Mouse (Mus musculus) brown adipose tissue, adult 24 weeks (tissue): Measurements from ENCODE around the gene Acot6. TPM values are rescaled to one million over a fixed set of nuclear protein-coding genes. Genes with fewer than 3 reads are reported as not detected.
A peak's percentile ranks its signal among the peaks of the same experiment; 100 is the strongest.
"Not testable (repeated sequence)": the region's sequence is repeated elsewhere in the genome, so short reads cannot be mapped to it uniquely, and the experiment has no call there.

Source experiments
- H3K27ac ChIP-seq: fragments of 200-500 bp; replicated peaks from 2 replicates; pipeline ENCODE4 v1.5.1; 2012; ENCODE audit warnings: low read depth, mild to moderate bottlenecking, low read length
- H3K4me1 ChIP-seq: fragments of 200-500 bp; 2 replicates; pipeline ENCODE4 v1.6.1; 2012; ENCODE audit warnings: low read length, mixed read lengths; ENCODE audit not compliant: control insufficient read depth, insufficient read depth, insufficient read length
- H3K4me3 ChIP-seq: fragments of 200-500 bp; 2 replicates; pipeline ENCODE4 v1.5.1; 2012; ENCODE audit warnings: low read depth, mild to moderate bottlenecking, low read length, moderate library complexity; ENCODE audit not compliant: insufficient read depth
- polyA plus RNA-seq: library from polyadenylated mRNA; stranded (reverse); fragments of >200 nt; gene quantifications from 2 replicates; pipeline ENCODE4 v1.2.4, GENCODE M21; 2012; ENCODE audit not compliant: missing spikeins, insufficient read depth, insufficient read length

The Acot6 gene
- polyA plus RNA-seq, 1 experiment = 3.3 TPM

DNA sequence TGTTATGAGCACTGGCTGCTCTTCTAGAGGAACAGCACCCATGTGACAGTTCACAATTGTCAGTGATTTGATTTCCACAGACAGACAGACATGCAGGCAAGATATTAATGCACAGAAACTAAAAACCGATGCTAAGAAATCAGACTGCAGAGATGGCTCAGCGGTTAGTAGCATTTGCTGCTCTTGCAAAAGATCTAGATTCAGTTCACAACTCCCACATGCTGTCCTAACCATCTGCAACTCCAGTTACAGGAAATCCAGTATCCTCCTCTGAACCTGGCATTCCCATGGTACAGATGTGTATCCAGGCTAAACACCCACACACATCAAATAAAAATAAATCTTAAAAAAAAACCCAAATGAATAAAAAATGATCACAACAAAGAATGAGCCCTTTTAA is 28.8 kb upstream of the Acot6 start:
- Histone ChIP-seq H3K27ac (no peak overlapping the region), H3K4me1 (peaks cover 2% of the 10 kb centered on the region; the same call in 1 of the 2 replicates), H3K4me3 (no peak overlapping the region)

- Histone ChIP-seq H3K27ac (no peak overlapping the region), H3K4me3 (no peak overlapping the region), H3K4me1 (no peaks in the 10 kb centered on the region)
Observed at GRCm38 (mm10) chr12:84077371-84077990, 23.0 kb upstream of the Acot6 start.

DNA sequence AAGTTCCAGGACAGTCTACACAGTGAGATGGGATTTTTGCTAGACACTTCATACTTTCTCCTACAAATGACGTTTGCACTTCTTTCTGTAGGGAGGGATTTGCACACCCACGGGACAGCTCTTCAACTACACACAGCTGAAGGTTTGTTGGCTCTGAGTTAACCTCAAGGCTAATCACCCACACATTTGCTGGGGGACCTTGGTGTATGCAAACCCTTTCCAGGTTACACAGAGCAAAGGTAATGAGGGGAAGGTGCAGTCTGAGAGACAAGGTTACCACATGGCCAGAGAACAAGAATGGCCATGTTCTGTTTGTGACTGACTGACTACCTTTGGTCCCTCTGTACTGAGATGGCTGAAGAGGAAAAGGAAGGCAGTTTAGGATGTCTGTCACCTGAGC is 16.6 kb upstream of the Acot6 start:
- Histone ChIP-seq H3K4me1 (no peaks in the 10 kb centered on the region), H3K27ac (no peak overlapping the region), H3K4me3 (no peak overlapping the region)

DNA sequence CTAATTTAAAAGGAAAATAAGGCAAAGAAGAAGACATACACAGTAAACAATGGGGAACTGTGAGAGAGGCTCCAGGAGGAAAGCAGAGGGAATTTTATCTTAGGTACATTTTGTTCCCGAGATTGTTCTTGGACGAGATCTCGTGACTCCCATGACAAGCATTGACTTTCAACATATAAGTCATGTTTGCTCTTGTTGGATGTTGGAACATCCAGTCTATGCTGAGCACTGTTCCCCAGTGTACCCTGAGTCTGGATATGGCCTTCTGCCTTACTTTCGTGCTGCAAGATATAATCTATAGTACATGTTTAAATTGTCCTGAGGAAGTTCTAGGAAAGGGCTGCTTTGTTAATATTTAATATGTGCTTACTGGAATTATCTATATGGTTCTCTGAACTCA is 15.9 kb upstream of the Acot6 start:
- H3K4me3 ChIP-seq = no peak overlapping the region
- no peaks in the 10 kb centered on the region for H3K4me1 ChIP-seq
- H3K27ac ChIP-seq = no peak overlapping the region

DNA sequence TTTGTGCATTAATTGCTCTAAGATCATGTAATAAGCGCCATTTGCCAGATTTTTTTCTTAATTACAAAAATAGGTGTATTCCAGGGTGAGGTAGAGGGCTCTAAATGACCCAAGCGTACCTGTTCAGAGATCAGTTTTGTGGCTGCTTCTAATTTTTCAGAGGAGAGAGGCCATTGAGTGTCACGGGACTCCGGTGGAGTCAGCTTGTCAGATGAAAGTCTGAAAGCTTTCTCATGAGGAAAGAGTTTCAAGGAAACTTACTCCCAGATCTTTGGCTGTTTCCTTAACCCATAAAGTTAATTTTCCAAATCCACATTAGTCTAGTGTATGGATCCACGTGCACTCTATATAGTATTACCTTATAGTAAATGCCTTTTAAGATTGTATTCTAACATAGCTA is 5.8 kb upstream of the Acot6 start:
- not testable (repeated sequence) for H3K4me3 ChIP-seq, H3K27ac ChIP-seq, H3K4me1 ChIP-seq

- no peak overlapping the region for H3K4me3 ChIP-seq
- no peak overlapping the region for H3K27ac ChIP-seq
- no peaks in the 10 kb centered on the region for H3K4me1 ChIP-seq
Observed at GRCm38 (mm10) chr12:84099605-84100004, 849 bp upstream of the Acot6 start.

- no peak overlapping the region for H3K4me3 ChIP-seq
Observed at GRCm38 (mm10) chr12:84100071-84100470, 383 bp upstream of the Acot6 start.

GRCm38 (mm10) chr12:84101493-84101845 is 1.0 kb downstream of the Acot6 start:
- Histone ChIP-seq H3K4me1 (no peaks in the 10 kb centered on the region), H3K4me3 (peak overlapping the region; percentile 89), H3K27ac (no peak overlapping the region)

More at GRCm38 (mm10) chr12:84100071-84100470, 383 bp upstream of the Acot6 start:
- Histone ChIP-seq H3K4me1 (no peaks in the 10 kb centered on the region), H3K27ac (no peak overlapping the region)

GRCm38 (mm10) chr12:84107012-84107411 is 6.6 kb downstream of the Acot6 start:
- H3K27ac ChIP-seq = no peak overlapping the region

DNA sequence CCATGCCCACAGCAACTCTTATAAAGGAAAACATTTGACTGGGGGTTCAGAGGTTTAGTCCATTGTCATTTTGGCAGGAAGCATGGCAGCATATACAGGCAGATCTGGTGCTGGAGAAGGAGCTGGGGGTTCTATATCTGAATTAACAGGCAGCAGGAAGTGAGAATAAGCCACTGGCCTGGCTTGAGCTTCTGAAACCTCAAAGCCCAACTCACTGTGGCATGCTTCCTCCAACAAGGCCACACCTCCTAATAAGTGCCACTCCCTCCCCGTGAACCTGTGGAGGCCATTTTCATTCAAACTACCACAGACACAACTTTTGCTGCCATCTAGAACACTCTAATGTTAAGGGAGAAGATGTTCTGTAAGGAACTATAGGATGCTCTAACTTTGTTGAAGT is 7.2 kb downstream of the Acot6 start:
- H3K27ac ChIP-seq = no peak overlapping the region
- no peak overlapping the region for H3K4me3 ChIP-seq
- H3K4me1 ChIP-seq = no peaks in the 10 kb centered on the region

More at GRCm38 (mm10) chr12:84107012-84107411, 6.6 kb downstream of the Acot6 start:
- Histone ChIP-seq H3K4me3 (no peak overlapping the region), H3K4me1 (no peaks in the 10 kb centered on the region)

DNA sequence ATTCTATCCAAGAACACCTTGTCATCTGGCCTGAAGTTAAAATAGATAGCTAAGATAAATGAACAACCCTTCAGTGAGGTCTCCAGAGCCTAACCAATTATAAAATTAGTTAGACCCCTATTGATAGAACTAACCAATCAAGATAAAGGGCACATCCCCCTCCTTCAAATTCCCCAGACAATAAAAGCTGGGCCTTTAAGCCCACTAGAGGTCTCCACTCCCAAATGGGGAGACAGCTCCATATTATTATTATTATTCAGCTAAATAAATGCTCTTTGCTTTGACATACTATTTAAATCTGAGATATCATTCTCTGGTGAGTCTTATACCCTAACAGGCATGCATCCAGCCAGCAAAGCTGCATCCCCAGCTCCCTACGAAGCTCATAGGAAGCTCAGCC is 9.5 kb downstream of the Acot6 start:
- Histone ChIP-seq H3K4me3 (no peak overlapping the region), H3K27ac (no peak overlapping the region), H3K4me1 (peaks cover 4% of the 10 kb centered on the region; the same call in 1 of the 2 replicates)

DNA sequence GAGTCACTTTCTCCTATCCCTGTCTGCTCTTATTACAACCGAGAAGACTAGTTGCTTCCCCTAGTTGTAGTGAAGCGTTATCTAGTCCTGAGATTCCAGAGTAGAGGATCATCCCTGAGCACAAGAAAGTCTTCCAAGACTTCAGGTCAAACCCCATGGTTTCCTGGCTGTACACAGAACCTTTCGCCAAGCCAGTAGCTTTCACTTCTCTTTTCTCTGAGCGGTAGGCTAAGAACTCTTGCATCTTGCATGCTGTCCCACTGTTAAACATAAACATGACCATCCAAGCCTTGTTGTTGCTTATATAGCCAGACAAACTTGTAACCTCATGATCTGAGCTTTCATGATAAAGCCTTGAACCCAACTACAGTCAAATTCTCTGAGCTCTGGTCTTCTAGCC is 10.4 kb downstream of the Acot6 start:
- H3K4me1 ChIP-seq = peaks cover 4% of the 10 kb centered on the region; the same call in 1 of the 2 replicates
- no peak overlapping the region for H3K4me3 ChIP-seq
- H3K27ac ChIP-seq = no peak overlapping the region

GRCm38 (mm10) chr12:84113676-84114075 is 13.2 kb downstream of the Acot6 start:
- peak overlapping the region; percentile 39 for H3K4me3 ChIP-seq
- peaks cover 4% of the 10 kb centered on the region; the same call in 1 of the 2 replicates for H3K4me1 ChIP-seq
- H3K27ac ChIP-seq = no peak overlapping the region

- no peak within 1 kb of the TSS for H3K27ac ChIP-seq
Observed at GRCm38 (mm10) chr12:84114153-84114994, 13.9 kb downstream of the Acot6 start, which contains the start of gene Dnal1. Gene Dnal1, plus strand, starts transcription at chr12:84114366.

GRCm38 (mm10) chr12:84119584-84119983 is 19.1 kb downstream of the Acot6 start:
- Histone ChIP-seq H3K4me1 (peaks cover 4% of the 10 kb centered on the region; the same call in 1 of the 2 replicates), H3K4me3 (no peak overlapping the region), H3K27ac (no peak overlapping the region)

More at GRCm38 (mm10) chr12:84114153-84114994, 13.9 kb downstream of the Acot6 start, which contains the start of gene Dnal1:
- Histone ChIP-seq H3K4me1 (peaks cover 4% of the 10 kb centered on the region; the same call in 1 of the 2 replicates), H3K4me3 (peak within 1 kb of the TSS; percentile 68)
